Mouse (Mus musculus): ENCODE data around the gene Gp1ba. TPM values are rescaled to one million over a fixed set of nuclear protein-coding genes. Genes with fewer than 3 reads are reported as not detected.
A peak's percentile ranks its signal among the peaks of the same experiment; 100 is the strongest.

The Gp1ba gene
- polyA plus RNA-seq, 1 experiment from 2014 or later, result 0.38 TPM

- WGBS, result 64% methylated on average over 12 of the region's 12 CpGs
- Histone ChIP-seq H3K4me2 (ENCODE audit: low read depth, low read length) (no peak overlapping the region), H3K27me3 (replicated peaks; ENCODE audit: control insufficient read depth, insufficient read depth, low read length) (no peaks in the 10 kb centered on the region), H3K36me3 (ENCODE audit: control insufficient read depth, insufficient read depth, low read length) (peaks cover 91% of the 10 kb centered on the region), H3K27ac (replicated peaks; ENCODE audit: low read depth, low read length) (0 out of 2 replicates have a peak overlapping the region, but pooled peaks have one; percentile 44), H3K9me3 (ENCODE audit: control insufficient read depth, low read length) (no peaks in the 10 kb centered on the region), H3K4me3 (ENCODE audit: low read depth, low read length) (no peak overlapping the region), H3K9ac (ENCODE audit: low read depth, low read length) (no peak overlapping the region), H3K4me1 (ENCODE audit: control insufficient read depth, insufficient read depth, low read length) (no peaks in the 10 kb centered on the region)
- ATAC-seq (ENCODE audit: low read depth), result no peak; the same call in 1 of the 2 replicates
- DNase-seq (ENCODE audit: low spot score), result no peak
Measured at GRCm38 (mm10) chr11:70606717-70607116, 32.2 kb upstream of the Gp1ba start.

GRCm38 (mm10) chr11:70607611-70608010 lies 31.3 kb upstream of the Gp1ba start:
- H3K9ac ChIP-seq (ENCODE audit: low read depth, low read length), result no peak overlapping the region
- H3K4me3 ChIP-seq (ENCODE audit: low read depth, low read length), result no peak overlapping the region
- ATAC-seq (ENCODE audit: low read depth) (no peak), DNase-seq (ENCODE audit: low spot score) (no peak)
- H3K4me2 ChIP-seq (ENCODE audit: low read depth, low read length), result no peak overlapping the region
- H3K36me3 ChIP-seq (ENCODE audit: control insufficient read depth, insufficient read depth, low read length), result peaks cover 93% of the 10 kb centered on the region
- no peaks in the 10 kb centered on the region for H3K9me3 ChIP-seq (ENCODE audit: control insufficient read depth, low read length)
- no peaks in the 10 kb centered on the region for H3K4me1 ChIP-seq (ENCODE audit: control insufficient read depth, insufficient read depth, low read length)
- WGBS, result 89% methylated on average over 9 of the region's 9 CpGs
- H3K27ac ChIP-seq (replicated peaks; ENCODE audit: low read depth, low read length), result no peak overlapping the region
- no peaks in the 10 kb centered on the region for H3K27me3 ChIP-seq (replicated peaks; ENCODE audit: control insufficient read depth, insufficient read depth, low read length)

- Histone ChIP-seq H3K9me3 (ENCODE audit: control insufficient read depth, low read length) (no peaks in the 10 kb centered on the region), H3K4me2 (ENCODE audit: low read depth, low read length) (no peak overlapping the region), H3K4me1 (ENCODE audit: control insufficient read depth, insufficient read depth, low read length) (no peaks in the 10 kb centered on the region), H3K27ac (replicated peaks; ENCODE audit: low read depth, low read length) (no peak overlapping the region), H3K4me3 (ENCODE audit: low read depth, low read length) (no peak overlapping the region), H3K9ac (ENCODE audit: low read depth, low read length) (no peak overlapping the region), H3K27me3 (replicated peaks; ENCODE audit: control insufficient read depth, insufficient read depth, low read length) (no peaks in the 10 kb centered on the region), H3K36me3 (ENCODE audit: control insufficient read depth, insufficient read depth, low read length) (peaks cover 96% of the 10 kb centered on the region)
- ATAC-seq (ENCODE audit: low read depth) (no peak), DNase-seq (ENCODE audit: low spot score) (no peak)
- WGBS, result 90% methylated on average over 26 of the region's 26 CpGs
Measured at GRCm38 (mm10) chr11:70608381-70609066, 30.4 kb upstream of the Gp1ba start.

GRCm38 (mm10) chr11:70610752-70611151 lies 28.2 kb upstream of the Gp1ba start:
- peaks cover 12% of the 10 kb centered on the region for H3K4me1 ChIP-seq (ENCODE audit: control insufficient read depth, insufficient read depth, low read length)
- DNase-seq (ENCODE audit: low spot score) (no peak), ATAC-seq (ENCODE audit: low read depth) (no peak)
- no peak overlapping the region for H3K27ac ChIP-seq (replicated peaks; ENCODE audit: low read depth, low read length)
- no peak overlapping the region for H3K9ac ChIP-seq (ENCODE audit: low read depth, low read length)
- peaks cover 78% of the 10 kb centered on the region for H3K36me3 ChIP-seq (ENCODE audit: control insufficient read depth, insufficient read depth, low read length)
- H3K9me3 ChIP-seq (ENCODE audit: control insufficient read depth, low read length), result no peaks in the 10 kb centered on the region
- H3K4me2 ChIP-seq (ENCODE audit: low read depth, low read length), result no peak overlapping the region
- no peak overlapping the region for H3K4me3 ChIP-seq (ENCODE audit: low read depth, low read length)
- no peaks in the 10 kb centered on the region for H3K27me3 ChIP-seq (replicated peaks; ENCODE audit: control insufficient read depth, insufficient read depth, low read length)
- WGBS, result 87% methylated on average over 4 of the region's 4 CpGs

GRCm38 (mm10) chr11:70612505-70612904 lies 26.4 kb upstream of the Gp1ba start:
- no peaks in the 10 kb centered on the region for H3K9me3 ChIP-seq (ENCODE audit: control insufficient read depth, low read length)
- DNase-seq (ENCODE audit: low spot score) (no peak), ATAC-seq (ENCODE audit: low read depth) (no peak)
- peaks cover 60% of the 10 kb centered on the region for H3K36me3 ChIP-seq (ENCODE audit: control insufficient read depth, insufficient read depth, low read length)
- no peak overlapping the region for H3K4me2 ChIP-seq (ENCODE audit: low read depth, low read length)
- no peak overlapping the region for H3K27ac ChIP-seq (replicated peaks; ENCODE audit: low read depth, low read length)
- no peaks in the 10 kb centered on the region for H3K27me3 ChIP-seq (replicated peaks; ENCODE audit: control insufficient read depth, insufficient read depth, low read length)
- no peak overlapping the region for H3K4me3 ChIP-seq (ENCODE audit: low read depth, low read length)
- WGBS, result 75% methylated on average over 7 of the region's 7 CpGs
- no peak overlapping the region for H3K9ac ChIP-seq (ENCODE audit: low read depth, low read length)
- H3K4me1 ChIP-seq (ENCODE audit: control insufficient read depth, insufficient read depth, low read length), result peaks cover 12% of the 10 kb centered on the region

GRCm38 (mm10) chr11:70615074-70615473 lies 23.8 kb upstream of the Gp1ba start:
- peak; percentile 88 for ATAC-seq (ENCODE audit: low read depth)
- H3K4me2 ChIP-seq (ENCODE audit: low read depth, low read length), result peak overlapping the region; percentile 78
- WGBS, result 3% methylated on average over 16 of the region's 17 CpGs
- peaks cover 12% of the 10 kb centered on the region for H3K4me1 ChIP-seq (ENCODE audit: control insufficient read depth, insufficient read depth, low read length)
- H3K27ac ChIP-seq (replicated peaks; ENCODE audit: low read depth, low read length), result peak overlapping the region; percentile 65
- no peaks in the 10 kb centered on the region for H3K9me3 ChIP-seq (ENCODE audit: control insufficient read depth, low read length)
- no peaks in the 10 kb centered on the region for H3K27me3 ChIP-seq (replicated peaks; ENCODE audit: control insufficient read depth, insufficient read depth, low read length)
- H3K4me3 ChIP-seq (ENCODE audit: low read depth, low read length), result peak overlapping the region; percentile 38
- DNase-seq (ENCODE audit: low spot score), result peak; percentile 86
- H3K36me3 ChIP-seq (ENCODE audit: control insufficient read depth, insufficient read depth, low read length), result peaks cover 34% of the 10 kb centered on the region
- H3K9ac ChIP-seq (ENCODE audit: low read depth, low read length), result peak overlapping the region; percentile 62

GRCm38 (mm10) chr11:70615516-70616093 lies 23.3 kb upstream of the Gp1ba start, which contains the start of gene 4930544D05Rik:
TSS of gene 4930544D05Rik (plus strand) at chr11:70615848.
- H3K4me1 ChIP-seq (ENCODE audit: control insufficient read depth, insufficient read depth, low read length), result peaks cover 12% of the 10 kb centered on the region
- no peaks in the 10 kb centered on the region for H3K27me3 ChIP-seq (replicated peaks; ENCODE audit: control insufficient read depth, insufficient read depth, low read length)
- DNase-seq (ENCODE audit: low spot score) (no peak), ATAC-seq (ENCODE audit: low read depth) (no peak)
- H3K4me2 ChIP-seq (ENCODE audit: low read depth, low read length), result peak within 1 kb of the TSS; percentile 78
- peaks cover 29% of the 10 kb centered on the region for H3K36me3 ChIP-seq (ENCODE audit: control insufficient read depth, insufficient read depth, low read length)
- 20% methylated on average over 21 of the region's 21 CpGs for WGBS
- H3K27ac ChIP-seq (replicated peaks; ENCODE audit: low read depth, low read length), result peak within 1 kb of the TSS; percentile 65
- H3K9me3 ChIP-seq (ENCODE audit: control insufficient read depth, low read length), result no peaks in the 10 kb centered on the region
- peak within 1 kb of the TSS; percentile 38 for H3K4me3 ChIP-seq (ENCODE audit: low read depth, low read length)
- H3K9ac ChIP-seq (ENCODE audit: low read depth, low read length), result peak within 1 kb of the TSS; percentile 62

- Histone ChIP-seq H3K27me3 (replicated peaks; ENCODE audit: control insufficient read depth, insufficient read depth, low read length) (no peaks in the 10 kb centered on the region), H3K4me2 (ENCODE audit: low read depth, low read length) (no peak within 1 kb of the TSS), H3K4me3 (ENCODE audit: low read depth, low read length) (no peak within 1 kb of the TSS), H3K9ac (ENCODE audit: low read depth, low read length) (no peak within 1 kb of the TSS), H3K9me3 (ENCODE audit: control insufficient read depth, low read length) (no peaks in the 10 kb centered on the region), H3K4me1 (ENCODE audit: control insufficient read depth, insufficient read depth, low read length) (peaks cover 12% of the 10 kb centered on the region), H3K36me3 (ENCODE audit: control insufficient read depth, insufficient read depth, low read length) (no peaks in the 10 kb centered on the region), H3K27ac (replicated peaks; ENCODE audit: low read depth, low read length) (no peak within 1 kb of the TSS)
- WGBS, result 40% methylated on average over 1 of the region's 1 CpGs
- DNase-seq (ENCODE audit: low spot score), result no peak
- no peak for ATAC-seq (ENCODE audit: low read depth)
Measured at GRCm38 (mm10) chr11:70619101-70619500, 19.8 kb upstream of the Gp1ba start, which contains the start of gene Chrne. TSS of gene Chrne (minus strand) at chr11:70619216.

All from embryonic facial prominence, embryonic 14.5 days (tissue).